Mouse (Mus musculus): ENCODE measurements around the gene Fam166b. TPM values are rescaled to one million over a fixed set of nuclear protein-coding genes. Genes with fewer than 3 reads are reported as not detected.
A peak's percentile ranks its signal among the peaks of the same experiment; 100 is the strongest.

The Fam166b gene
- polyA plus RNA-seq, 1 experiment from 2014 or later, result 2.2 TPM

DNA sequence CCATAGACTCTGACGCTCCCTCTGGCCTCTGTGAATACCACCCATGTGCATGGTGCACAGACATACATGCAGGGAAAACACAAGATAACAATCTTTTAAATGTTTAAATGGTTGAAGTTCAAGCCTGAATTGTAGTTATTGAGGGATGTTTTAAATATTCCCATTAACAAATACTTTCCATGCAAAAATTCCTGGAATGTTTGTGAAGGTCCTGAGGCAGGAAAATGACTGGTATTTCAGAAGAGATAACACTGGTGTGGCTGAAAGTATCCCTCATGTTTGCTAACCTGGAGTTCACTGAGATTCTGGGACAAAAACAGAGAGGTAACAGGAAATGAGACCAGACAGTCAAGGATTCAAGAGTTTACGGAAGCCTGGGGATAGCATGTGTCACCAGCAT, 39.5 kb downstream of the Fam166b start:
- H3K4me1 ChIP-seq (replicated peaks; ENCODE audit: control insufficient read depth, insufficient read depth, low read length), result no peaks in the 10 kb centered on the region
- H3K36me3 ChIP-seq (replicated peaks; ENCODE audit: control insufficient read depth, insufficient read depth), result no peaks in the 10 kb centered on the region
- H3K4me2 ChIP-seq (replicated peaks), result no peak overlapping the region
- H3K4me3 ChIP-seq (replicated peaks; ENCODE audit: low read length), result no peak overlapping the region
- no peak overlapping the region for H3K9ac ChIP-seq
- WGBS, result 96% methylated on average over 2 of the region's 2 CpGs
- no peaks in the 10 kb centered on the region for H3K9me3 ChIP-seq (ENCODE audit: control insufficient read depth, low read length)
- no peak overlapping the region for H3K27ac ChIP-seq
- DNase-seq (ENCODE audit: low spot score) (no peak), ATAC-seq (ENCODE audit: low FRiP score) (no peak)
- H3K27me3 ChIP-seq (ENCODE audit: control insufficient read depth, insufficient read depth, low read length), result no peaks in the 10 kb centered on the region

GRCm38 (mm10) chr4:43386932-43387331, 42.0 kb downstream of the Fam166b start:
- Histone ChIP-seq H3K9me3 (ENCODE audit: control insufficient read depth, low read length) (no peaks in the 10 kb centered on the region), H3K27ac (no peak overlapping the region), H3K4me3 (replicated peaks; ENCODE audit: low read length) (no peak overlapping the region), H3K9ac (no peak overlapping the region), H3K4me2 (replicated peaks) (no peak overlapping the region), H3K36me3 (replicated peaks; ENCODE audit: control insufficient read depth, insufficient read depth) (no peaks in the 10 kb centered on the region), H3K27me3 (ENCODE audit: control insufficient read depth, insufficient read depth, low read length) (no peaks in the 10 kb centered on the region), H3K4me1 (replicated peaks; ENCODE audit: control insufficient read depth, insufficient read depth, low read length) (peaks cover 14% of the 10 kb centered on the region)
- DNase-seq (ENCODE audit: low spot score), result no peak
- no peak for ATAC-seq (ENCODE audit: low FRiP score)

- peaks cover 20% of the 10 kb centered on the region for H3K4me1 ChIP-seq (replicated peaks; ENCODE audit: control insufficient read depth, insufficient read depth, low read length)
- H3K36me3 ChIP-seq (replicated peaks; ENCODE audit: control insufficient read depth, insufficient read depth), result no peaks in the 10 kb centered on the region
- no peak overlapping the region for H3K9ac ChIP-seq
- ATAC-seq (ENCODE audit: low FRiP score) (no peak), DNase-seq (ENCODE audit: low spot score) (no peak)
- H3K4me2 ChIP-seq (replicated peaks), result no peak overlapping the region
- no peak overlapping the region for H3K27ac ChIP-seq
- WGBS, result 90% methylated on average over 3 of the region's 3 CpGs
- H3K9me3 ChIP-seq (ENCODE audit: control insufficient read depth, low read length), result no peaks in the 10 kb centered on the region
- no peaks in the 10 kb centered on the region for H3K27me3 ChIP-seq (ENCODE audit: control insufficient read depth, insufficient read depth, low read length)
- no peak overlapping the region for H3K4me3 ChIP-seq (replicated peaks; ENCODE audit: low read length)
Observed at GRCm38 (mm10) chr4:43384541-43384940, 44.4 kb downstream of the Fam166b start.

- no peaks in the 10 kb centered on the region for H3K27me3 ChIP-seq (ENCODE audit: control insufficient read depth, insufficient read depth, low read length)
- H3K4me3 ChIP-seq (replicated peaks; ENCODE audit: low read length), result no peak overlapping the region
- H3K9ac ChIP-seq, result no peak overlapping the region
- H3K27ac ChIP-seq, result no peak overlapping the region
- H3K9me3 ChIP-seq (ENCODE audit: control insufficient read depth, low read length), result no peaks in the 10 kb centered on the region
- DNase-seq (ENCODE audit: low spot score), result no peak
- H3K36me3 ChIP-seq (replicated peaks; ENCODE audit: control insufficient read depth, insufficient read depth), result no peaks in the 10 kb centered on the region
- no peak for ATAC-seq (ENCODE audit: low FRiP score)
- peak overlapping the region; percentile 88; the same call in 1 of the 2 replicates for H3K4me2 ChIP-seq (replicated peaks)
- H3K4me1 ChIP-seq (replicated peaks; ENCODE audit: control insufficient read depth, insufficient read depth, low read length), result peaks cover 20% of the 10 kb centered on the region
- 81% methylated on average over 5 of the region's 5 CpGs for WGBS
Observed at GRCm38 (mm10) chr4:43384083-43384460, 44.9 kb downstream of the Fam166b start.

DNA sequence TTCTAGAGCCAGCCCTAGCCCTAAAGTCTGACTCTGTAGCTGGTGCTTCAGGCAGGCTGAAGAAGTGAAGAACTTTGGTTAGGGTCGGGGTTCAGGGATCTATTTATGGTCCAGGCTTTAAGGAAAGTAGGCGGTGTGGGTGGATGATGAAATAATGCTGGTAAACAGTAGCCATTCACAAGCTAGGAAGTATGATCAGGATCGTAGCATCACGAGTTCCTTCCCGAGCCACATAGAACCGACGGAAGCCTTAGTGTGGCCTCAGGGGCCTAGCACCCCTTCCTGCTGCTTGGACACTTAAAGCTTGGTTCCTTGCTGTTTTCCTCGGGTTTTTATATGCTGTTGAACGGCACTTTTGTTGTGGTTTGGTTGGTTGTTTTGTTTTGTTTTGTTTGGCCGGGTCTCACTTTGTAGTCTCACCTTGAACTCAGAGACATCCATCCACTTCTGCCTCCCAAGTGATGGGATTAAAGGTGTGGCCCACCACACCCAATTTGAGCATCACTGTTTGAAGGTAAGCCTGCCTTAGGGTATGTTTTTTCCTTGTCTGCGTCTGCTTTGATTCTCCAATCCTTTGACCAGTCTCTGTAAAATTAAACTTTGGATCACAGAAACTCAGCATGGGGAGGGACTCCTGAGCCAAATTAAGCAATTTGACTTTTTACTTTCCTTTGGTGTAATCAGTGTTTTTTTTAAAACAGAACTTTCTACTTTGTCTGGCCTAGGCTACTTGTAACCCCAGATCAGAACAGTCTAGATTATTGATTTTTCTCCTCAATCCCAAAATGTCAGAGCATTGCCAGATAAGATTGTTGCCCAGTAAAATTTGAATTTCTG, 45.5 kb downstream of the Fam166b start:
- no peak overlapping the region for H3K27ac ChIP-seq
- no peaks in the 10 kb centered on the region for H3K36me3 ChIP-seq (replicated peaks; ENCODE audit: control insufficient read depth, insufficient read depth)
- DNase-seq (ENCODE audit: low spot score) (no peak), ATAC-seq (ENCODE audit: low FRiP score) (no peak)
- H3K4me3 ChIP-seq (replicated peaks; ENCODE audit: low read length), result peak overlapping the region; percentile 71
- H3K9me3 ChIP-seq (ENCODE audit: control insufficient read depth, low read length), result no peaks in the 10 kb centered on the region
- peak overlapping the region; percentile 75; the same call in 1 of the 2 replicates for H3K9ac ChIP-seq
- no peaks in the 10 kb centered on the region for H3K27me3 ChIP-seq (ENCODE audit: control insufficient read depth, insufficient read depth, low read length)
- peak overlapping the region; percentile 88 for H3K4me2 ChIP-seq (replicated peaks)
- peaks cover 20% of the 10 kb centered on the region for H3K4me1 ChIP-seq (replicated peaks; ENCODE audit: control insufficient read depth, insufficient read depth, low read length)
- WGBS, result 74% methylated on average over 11 of the region's 11 CpGs

- peak overlapping the region; percentile 88 for H3K4me2 ChIP-seq (replicated peaks)
- peak; percentile 80 for ATAC-seq (ENCODE audit: low FRiP score)
- DNase-seq (ENCODE audit: low spot score), result no peak
- H3K27me3 ChIP-seq (ENCODE audit: control insufficient read depth, insufficient read depth, low read length), result no peaks in the 10 kb centered on the region
- H3K27ac ChIP-seq, result peak overlapping the region; percentile 87
- peaks cover 20% of the 10 kb centered on the region for H3K4me1 ChIP-seq (replicated peaks; ENCODE audit: control insufficient read depth, insufficient read depth, low read length)
- H3K4me3 ChIP-seq (replicated peaks; ENCODE audit: low read length), result peak overlapping the region; percentile 71
- H3K9me3 ChIP-seq (ENCODE audit: control insufficient read depth, low read length), result no peaks in the 10 kb centered on the region
- peak overlapping the region; percentile 75 for H3K9ac ChIP-seq
- H3K36me3 ChIP-seq (replicated peaks; ENCODE audit: control insufficient read depth, insufficient read depth), result no peaks in the 10 kb centered on the region
- 8% methylated on average over 17 of the region's 33 CpGs for WGBS
Observed at GRCm38 (mm10) chr4:43382155-43383020, 46.5 kb downstream of the Fam166b start.

DNA sequence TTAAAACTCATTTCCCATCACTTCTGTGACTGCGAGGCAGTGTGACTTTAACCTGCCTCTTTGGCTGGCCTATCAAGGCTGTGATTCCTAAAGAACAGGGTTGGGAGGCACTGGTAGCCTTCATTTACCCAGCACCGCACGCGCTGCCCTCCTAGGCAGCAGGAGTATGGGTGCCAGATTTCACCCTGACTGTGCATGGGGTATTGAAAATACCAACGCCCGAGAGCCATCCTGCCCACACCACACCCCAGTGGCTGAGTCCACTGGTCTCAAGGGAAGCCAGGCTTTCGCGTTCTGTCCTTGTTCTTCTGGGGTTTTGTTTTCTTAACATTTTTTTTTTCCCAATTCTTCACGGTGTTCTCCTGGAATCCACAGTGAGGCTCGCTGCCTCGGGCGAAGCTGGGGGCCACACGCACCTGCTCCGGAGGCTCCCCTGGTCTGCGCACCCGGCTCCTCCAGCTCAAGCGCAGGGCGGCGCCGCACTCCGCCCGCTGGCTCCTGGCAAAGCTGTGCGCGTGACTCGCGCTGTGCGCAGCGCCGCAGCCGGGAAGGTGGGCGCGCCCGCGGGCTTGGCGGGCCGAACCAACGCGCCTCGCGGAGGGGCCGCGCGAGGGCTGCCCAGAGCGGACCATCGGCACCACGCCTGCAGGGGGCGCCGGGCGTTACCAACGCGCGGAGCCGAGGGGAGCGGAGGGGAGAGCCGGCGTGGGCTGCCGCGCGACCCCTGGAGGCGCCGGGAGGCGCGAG, 47.4 kb downstream of the Fam166b start, which contains the start of gene Rusc2:
TSS of gene Rusc2 (plus strand) at position 572 of the 747 bp plus-strand sequence.
- Histone ChIP-seq H3K27me3 (ENCODE audit: control insufficient read depth, insufficient read depth, low read length) (no peaks in the 10 kb centered on the region), H3K4me3 (replicated peaks; ENCODE audit: low read length) (peak within 1 kb of the TSS; percentile 71), H3K4me1 (replicated peaks; ENCODE audit: control insufficient read depth, insufficient read depth, low read length) (peaks cover 20% of the 10 kb centered on the region), H3K9ac (peak within 1 kb of the TSS; percentile 75), H3K9me3 (ENCODE audit: control insufficient read depth, low read length) (no peaks in the 10 kb centered on the region), H3K4me2 (replicated peaks) (peak within 1 kb of the TSS; percentile 88), H3K27ac (peak within 1 kb of the TSS; percentile 87), H3K36me3 (replicated peaks; ENCODE audit: control insufficient read depth, insufficient read depth) (no peaks in the 10 kb centered on the region)
- ATAC-seq (ENCODE audit: low FRiP score) (peak; percentile 96), DNase-seq (ENCODE audit: low spot score) (peak; percentile 95)
- under 1% methylated on average over 58 of the region's 63 CpGs for WGBS

GRCm38 (mm10) chr4:43380951-43381350, 48.0 kb downstream of the Fam166b start:
- peak overlapping the region; percentile 75 for H3K9ac ChIP-seq
- peaks cover 20% of the 10 kb centered on the region for H3K4me1 ChIP-seq (replicated peaks; ENCODE audit: control insufficient read depth, insufficient read depth, low read length)
- peak overlapping the region; percentile 71 for H3K4me3 ChIP-seq (replicated peaks; ENCODE audit: low read length)
- no peaks in the 10 kb centered on the region for H3K9me3 ChIP-seq (ENCODE audit: control insufficient read depth, low read length)
- H3K4me2 ChIP-seq (replicated peaks), result peak overlapping the region; percentile 88
- 64% methylated on average over 10 of the region's 10 CpGs for WGBS
- no peaks in the 10 kb centered on the region for H3K27me3 ChIP-seq (ENCODE audit: control insufficient read depth, insufficient read depth, low read length)
- no peak for ATAC-seq (ENCODE audit: low FRiP score)
- DNase-seq (ENCODE audit: low spot score), result no peak
- H3K36me3 ChIP-seq (replicated peaks; ENCODE audit: control insufficient read depth, insufficient read depth), result no peaks in the 10 kb centered on the region
- no peak overlapping the region for H3K27ac ChIP-seq

GRCm38 (mm10) chr4:43379601-43380000, 49.3 kb downstream of the Fam166b start:
- Histone ChIP-seq H3K9me3 (ENCODE audit: control insufficient read depth, low read length) (no peaks in the 10 kb centered on the region), H3K4me2 (replicated peaks) (no peak overlapping the region), H3K36me3 (replicated peaks; ENCODE audit: control insufficient read depth, insufficient read depth) (no peaks in the 10 kb centered on the region), H3K27ac (no peak overlapping the region), H3K9ac (no peak overlapping the region), H3K27me3 (ENCODE audit: control insufficient read depth, insufficient read depth, low read length) (no peaks in the 10 kb centered on the region), H3K4me1 (replicated peaks; ENCODE audit: control insufficient read depth, insufficient read depth, low read length) (peaks cover 20% of the 10 kb centered on the region), H3K4me3 (replicated peaks; ENCODE audit: low read length) (no peak overlapping the region)
- DNase-seq (ENCODE audit: low spot score) (no peak), ATAC-seq (ENCODE audit: low FRiP score) (no peak)
- 91% methylated on average over 6 of the region's 6 CpGs for WGBS
